Mouse (Mus musculus) brain, embryonic 14.5 days (tissue): ENCODE measurements around the gene Tmem174.
A peak's percentile ranks its signal among the peaks of the same experiment; 100 is the strongest.

Source experiments
- CTCF ChIP-seq: fragments of 200-500 bp; IDR thresholded peaks from 2 replicates; pipeline ENCODE4 v1.5.1; 2012; ENCODE audit warnings: inconsistent platforms, mild to moderate bottlenecking, moderate library complexity, borderline replicate concordance; ENCODE audit not compliant: insufficient read depth, insufficient read length; ENCODE audit errors: extremely low read depth
- POLR2A ChIP-seq: fragments of 200-500 bp; IDR thresholded peaks from 2 replicates; pipeline ENCODE4 v1.6.1; 2012; ENCODE audit warnings: mild to moderate bottlenecking, inconsistent platforms, borderline replicate concordance; ENCODE audit not compliant: poor library complexity, insufficient read depth, insufficient read length, severe bottlenecking; ENCODE audit errors: extremely low read depth

DNA sequence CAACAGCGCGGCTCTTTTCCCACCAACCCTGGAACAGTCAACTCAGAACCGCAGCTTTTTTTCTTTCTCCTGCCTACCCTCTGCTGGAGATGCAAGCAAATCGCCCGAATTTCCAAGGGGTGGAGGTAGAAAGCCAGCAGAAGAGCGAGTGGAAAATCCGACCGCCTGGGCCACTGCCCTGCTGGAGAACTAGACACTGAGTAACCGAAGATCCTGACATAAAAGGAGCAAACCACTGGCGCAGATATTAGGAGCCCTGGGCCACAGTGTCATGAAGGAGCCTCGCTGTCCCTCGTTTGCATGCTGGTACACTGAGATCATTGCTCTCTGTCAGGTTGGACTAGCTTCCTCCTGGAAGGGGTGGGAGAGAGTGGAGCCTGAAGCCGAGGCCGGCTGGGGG is 49.6 kb downstream of the Tmem174 start:
- TF ChIP-seq POLR2A (no peak), CTCF (peak; percentile 23; the same call in 1 of the 2 replicates)
